Mouse (Mus musculus): ENCODE results near the gene Dennd1b. TPM values are rescaled to one million over a fixed set of nuclear protein-coding genes. Genes with fewer than 3 reads are reported as not detected.

Dennd1b gene
- total RNA-seq, 2 experiments from 2014 or later: 23.0 to 23.2 TPM

DNA sequence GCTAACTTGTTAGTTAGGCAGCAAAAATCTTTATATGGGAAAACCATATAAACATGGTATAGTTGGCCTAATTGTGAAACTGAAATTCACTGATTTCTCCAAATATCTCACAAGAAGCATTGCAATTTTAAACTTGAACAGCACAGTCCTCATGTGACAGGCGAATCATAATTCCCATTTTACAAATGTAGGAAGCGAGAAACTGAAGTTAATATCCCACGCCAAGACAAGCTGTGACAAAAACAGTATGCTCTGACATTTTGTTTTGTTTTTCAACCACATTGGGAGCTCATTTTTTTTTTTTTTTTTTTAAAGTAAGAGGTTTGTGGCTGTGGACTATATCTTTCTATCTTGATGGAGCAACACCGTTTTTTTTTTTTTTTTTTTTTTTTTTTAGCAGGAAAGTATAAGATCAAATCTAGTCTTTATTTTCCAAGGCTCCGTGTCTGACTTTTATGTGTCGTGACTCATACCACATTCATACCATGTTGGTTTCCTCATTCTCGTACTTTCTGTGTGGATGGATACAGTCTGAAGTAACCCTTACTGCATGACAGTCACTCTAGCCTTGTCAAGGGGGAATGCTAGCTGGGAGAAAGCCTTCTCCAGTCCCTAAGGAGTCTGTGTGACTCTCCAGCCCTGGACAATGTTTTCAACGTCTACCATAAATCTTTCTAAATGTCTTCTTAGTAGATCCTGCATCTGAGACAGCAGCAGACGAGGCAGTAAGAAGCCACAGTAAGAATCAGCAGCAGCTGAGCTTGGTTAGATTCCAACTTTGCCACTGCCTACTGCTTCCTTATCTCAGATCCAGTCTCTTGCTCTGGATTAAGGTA lies 751 bp upstream of the Dennd1b start:
- DNase-seq (ENCODE audit: low spot score in 2 of 2): peak in 1 of 2 experiments; percentile 37

DNA sequence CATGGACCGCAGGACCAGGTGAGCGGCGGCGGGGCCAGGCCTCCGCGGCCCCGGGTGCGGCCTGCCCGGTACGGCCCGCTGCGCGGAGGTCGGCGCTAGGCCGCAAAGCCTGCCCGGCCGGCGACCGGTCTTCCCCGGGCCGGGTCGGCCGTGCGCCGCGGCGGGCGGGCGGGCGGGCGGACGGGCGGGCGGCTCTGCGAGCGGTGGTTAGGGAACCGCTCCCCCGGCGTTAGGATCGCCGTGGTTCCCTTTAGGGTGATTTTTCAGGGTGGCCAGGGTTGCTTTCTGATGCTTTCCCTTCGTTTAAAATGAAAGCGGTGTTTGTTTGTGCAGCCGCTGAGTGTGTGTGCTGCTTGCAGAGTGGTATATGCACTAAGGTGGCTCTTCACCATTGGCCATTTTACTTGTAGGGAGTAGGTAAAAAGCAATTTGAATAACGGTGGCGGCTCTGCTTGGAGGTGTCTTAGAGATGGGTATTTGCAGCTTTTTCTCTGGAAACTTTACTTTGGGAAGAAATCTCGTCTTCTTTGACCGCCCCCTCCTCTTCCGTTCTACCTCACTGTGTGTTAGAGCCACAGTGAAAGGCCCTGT lies 728 bp downstream of the Dennd1b start:
- peak in 1 of 2 experiments; percentile 39 for DNase-seq (ENCODE audit: low spot score in 2 of 2)

DNA sequence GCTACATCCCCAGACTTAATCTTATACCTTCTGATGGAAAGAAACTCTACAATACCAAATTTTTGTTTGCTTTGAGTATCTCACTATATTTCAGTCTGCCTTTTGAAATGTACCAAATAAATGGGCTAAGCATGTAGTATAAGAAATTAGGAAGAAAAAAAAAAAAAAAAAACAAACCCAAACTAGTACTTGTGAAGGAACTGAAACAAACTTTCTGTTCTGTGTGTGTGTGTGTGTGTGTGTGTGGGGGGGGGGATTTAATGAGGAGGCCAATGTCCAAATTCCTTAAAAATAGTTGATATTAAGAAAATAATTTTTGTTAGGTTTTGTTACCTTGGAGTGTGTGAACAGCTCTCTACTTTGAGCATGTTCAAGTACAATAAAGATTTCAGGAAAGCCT lies 1.8 kb downstream of the Dennd1b start:
- no peak for DNase-seq (ENCODE audit: low spot score in 2 of 2)

DNA sequence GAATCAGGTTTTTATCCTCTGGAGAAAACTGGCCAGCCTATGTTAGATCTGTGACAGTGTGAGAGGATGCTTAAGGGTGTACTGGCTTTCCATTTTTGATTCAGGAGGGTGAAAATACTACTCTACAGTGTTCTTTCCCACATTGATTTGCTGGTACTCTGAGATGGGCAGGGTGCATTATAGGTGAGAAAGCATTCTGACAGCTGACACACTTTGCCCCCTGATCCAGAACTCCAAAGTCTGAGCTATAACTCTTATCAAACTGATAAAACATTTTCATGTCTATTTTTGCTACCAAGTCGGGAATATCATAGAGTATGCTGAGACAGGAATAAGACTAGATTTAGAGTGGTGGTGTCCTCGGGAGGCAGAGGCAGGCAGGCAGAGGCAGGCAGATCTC lies 2.3 kb downstream of the Dennd1b start:
- no peak for DNase-seq (ENCODE audit: low spot score in 2 of 2)

DNA sequence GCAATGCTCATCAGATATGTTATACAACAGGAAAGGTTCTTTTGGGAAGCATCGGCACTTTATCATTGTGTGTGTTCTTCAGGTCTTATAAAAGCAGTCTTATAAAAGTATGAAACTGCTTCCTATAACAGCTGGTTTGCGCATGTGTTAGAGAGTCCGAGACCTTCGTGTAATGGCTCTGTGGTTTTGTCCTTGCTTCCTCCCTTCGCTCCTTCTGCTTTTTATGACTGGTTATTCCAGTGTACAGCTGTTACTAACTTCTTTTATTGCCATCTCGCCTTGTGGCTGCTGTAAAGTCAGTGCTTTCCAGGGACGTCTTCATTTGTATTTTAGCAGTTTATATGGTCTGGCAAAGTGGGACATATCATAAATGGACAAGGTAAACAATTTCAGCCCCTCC lies 4.2 kb downstream of the Dennd1b start:
- DNase-seq (ENCODE audit: low spot score in 2 of 2): no peak

DNA sequence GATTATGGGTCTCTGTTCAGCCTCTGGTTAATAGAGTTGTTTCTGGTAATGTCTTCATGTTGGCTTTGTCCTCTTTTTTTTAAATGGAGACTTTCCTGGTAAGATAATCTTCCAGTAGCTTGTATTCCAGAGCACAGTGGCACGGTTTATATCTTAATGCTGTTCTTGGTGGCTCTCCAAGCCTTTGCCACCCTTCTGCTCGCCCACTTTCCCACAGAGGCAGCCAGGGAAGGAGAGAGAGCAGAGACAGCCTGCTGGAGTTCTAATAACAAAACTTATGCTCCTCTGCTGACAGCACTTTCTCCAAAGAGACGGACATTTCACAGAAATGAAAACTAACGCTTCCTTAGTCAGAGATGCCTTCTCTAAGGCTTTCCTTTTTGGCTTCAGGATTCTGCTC lies 6.8 kb downstream of the Dennd1b start:
- DNase-seq (ENCODE audit: low spot score in 2 of 2): no peak

DNA sequence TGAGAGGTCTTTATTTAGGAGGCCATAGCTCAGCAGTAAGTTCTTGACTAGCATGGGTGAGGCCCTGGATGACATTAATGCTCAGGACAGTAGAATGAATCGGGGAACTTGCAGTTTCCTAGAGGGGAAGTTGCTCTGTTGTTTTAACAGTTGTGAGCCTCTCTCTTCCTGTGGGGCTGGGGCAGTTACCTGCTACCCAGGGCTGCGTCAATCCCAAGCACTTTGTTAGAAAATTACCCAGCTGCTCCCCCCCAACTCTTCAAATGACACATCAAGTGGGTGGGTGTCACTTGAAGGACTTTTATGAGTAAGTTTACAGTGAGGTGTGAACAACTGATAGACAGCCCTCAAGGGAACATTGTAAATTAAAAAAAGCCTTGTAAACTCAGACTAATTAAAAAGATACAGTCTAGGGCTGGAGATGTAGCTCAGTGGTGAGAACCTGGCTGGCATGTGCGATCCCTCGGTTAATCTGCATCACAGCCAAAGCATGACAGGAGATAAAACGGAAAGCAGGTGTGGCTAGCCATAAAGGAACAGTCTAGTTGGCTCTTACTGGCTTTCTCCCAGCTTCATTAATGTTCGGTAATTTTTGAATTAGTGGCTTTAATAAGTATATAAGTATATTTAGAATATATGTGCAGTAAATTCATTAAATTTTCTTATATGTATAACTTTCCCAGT lies 10.4 kb downstream of the Dennd1b start:
- no peak for DNase-seq (ENCODE audit: low spot score in 2 of 2)

DNA sequence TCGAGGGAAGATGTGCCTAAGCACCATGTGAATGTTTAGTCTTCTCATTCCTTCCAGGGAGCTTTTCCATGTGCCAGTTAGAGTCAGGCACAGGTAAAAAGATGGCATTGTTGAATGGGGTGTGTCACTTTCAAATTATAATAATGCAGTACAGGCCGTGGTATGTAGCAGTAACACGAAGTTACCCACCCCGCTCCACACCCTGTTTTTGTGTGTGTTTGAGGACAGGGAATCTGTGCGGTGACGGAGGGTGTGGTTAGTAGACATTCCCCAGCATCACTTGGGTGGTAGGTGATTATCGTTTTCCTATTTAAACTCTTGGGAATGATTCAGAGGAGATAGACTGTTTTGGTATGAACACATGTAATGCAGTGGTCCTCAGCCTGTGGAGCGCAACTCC lies 11.6 kb downstream of the Dennd1b start:
- DNase-seq (ENCODE audit: low spot score in 2 of 2): no peak

DNA sequence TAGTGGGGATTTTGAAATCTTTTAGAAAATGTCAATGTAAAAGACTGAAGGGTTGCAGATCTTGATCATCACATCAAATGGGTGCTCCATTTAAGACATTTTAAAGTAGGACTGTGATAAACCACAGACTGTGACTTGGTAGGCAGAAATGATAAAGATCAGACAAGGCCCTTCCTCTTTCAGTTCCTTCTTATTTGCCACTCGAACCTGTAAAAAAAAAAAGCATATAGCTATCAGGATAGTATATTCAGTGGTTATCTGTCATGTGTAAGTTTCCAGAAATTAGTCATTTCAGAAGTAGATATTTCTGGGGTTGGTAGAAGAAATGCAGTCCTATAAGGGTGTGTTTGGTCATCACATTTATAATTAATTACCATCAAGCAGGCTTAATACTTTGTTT lies 12.7 kb downstream of the Dennd1b start:
- DNase-seq (ENCODE audit: low spot score in 2 of 2): no peak

DNA sequence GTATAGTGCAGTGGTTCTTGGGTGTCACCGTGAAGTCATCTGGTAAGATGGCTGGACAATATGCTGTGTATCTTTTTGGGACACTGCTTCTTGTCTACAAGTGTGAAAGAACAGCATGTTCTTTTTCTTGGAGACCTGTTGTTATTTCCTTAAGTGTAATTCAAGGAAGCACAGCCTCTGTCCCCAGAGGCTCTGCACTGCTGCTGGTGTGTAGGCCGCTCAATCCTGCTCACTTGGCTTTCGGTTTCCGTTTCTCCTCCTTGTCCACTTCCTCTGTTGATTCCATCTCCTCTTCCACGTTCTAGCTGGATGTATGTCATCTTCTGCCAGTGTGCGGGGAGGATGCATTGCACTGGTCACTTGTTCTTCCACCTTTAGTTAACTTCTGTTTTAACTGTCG lies 19.0 kb downstream of the Dennd1b start:
- no peak for DNase-seq (ENCODE audit: low spot score in 2 of 2)

DNA sequence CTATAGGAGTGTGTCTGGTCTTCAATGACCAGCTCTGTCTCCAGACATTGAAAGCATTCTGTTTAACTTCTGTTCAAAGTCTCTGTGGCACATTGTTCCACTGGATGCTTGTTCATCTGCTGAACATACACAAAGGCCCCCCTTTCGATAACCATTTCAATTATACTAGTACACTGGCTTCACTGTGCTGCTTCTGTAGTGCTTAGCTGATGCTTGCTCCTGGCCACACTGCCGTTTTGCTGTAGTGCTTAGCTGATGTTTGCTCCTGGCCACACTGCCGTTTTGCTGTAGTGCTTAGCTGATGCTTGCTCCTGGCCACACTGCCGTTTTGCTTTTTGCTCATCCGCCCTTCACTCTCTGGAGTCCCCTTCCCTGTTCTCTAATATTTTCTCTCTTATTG lies 19.4 kb downstream of the Dennd1b start:
- no peak for DNase-seq (ENCODE audit: low spot score in 2 of 2)

DNA sequence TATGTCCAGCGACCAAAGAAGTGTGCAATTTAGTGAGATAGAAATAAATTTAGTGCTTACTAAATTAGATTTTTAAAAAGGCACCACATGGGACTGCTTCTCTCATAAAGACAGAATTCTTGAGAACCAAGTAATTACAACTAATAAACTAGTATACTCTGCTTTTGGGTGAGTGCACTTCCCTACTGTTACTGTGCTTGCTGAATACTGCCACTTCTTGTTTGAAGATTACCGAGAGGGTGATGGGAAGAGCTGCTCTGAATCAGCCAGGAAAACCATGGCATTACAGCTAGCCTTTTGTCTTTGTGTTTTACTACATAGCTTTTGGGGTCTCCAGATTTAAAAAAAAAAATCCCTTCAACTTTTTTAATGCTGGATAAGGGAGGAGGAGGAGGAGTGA lies 19.8 kb downstream of the Dennd1b start:
- DNase-seq (ENCODE audit: low spot score in 2 of 2): no peak

DNA sequence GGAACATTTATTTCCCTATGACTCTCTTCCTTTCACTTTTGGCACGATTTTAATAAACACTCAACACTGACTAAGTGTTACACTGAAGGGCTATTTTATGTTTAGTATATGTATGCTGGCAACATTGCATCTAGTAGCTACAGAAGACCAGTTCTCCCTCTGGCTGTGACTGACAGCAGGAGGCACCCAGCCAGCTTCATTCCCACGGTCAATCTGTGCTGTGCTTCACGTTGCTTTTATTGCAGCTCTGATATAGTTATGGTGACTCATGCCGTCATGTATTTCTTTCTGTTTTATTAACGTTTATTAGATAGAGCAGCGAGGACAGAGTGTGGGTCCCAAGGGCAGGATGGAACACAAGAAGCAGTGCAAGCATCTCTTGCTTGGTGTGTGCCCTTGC lies 20.2 kb downstream of the Dennd1b start:
- no peak for DNase-seq (ENCODE audit: low spot score in 2 of 2)

DNA sequence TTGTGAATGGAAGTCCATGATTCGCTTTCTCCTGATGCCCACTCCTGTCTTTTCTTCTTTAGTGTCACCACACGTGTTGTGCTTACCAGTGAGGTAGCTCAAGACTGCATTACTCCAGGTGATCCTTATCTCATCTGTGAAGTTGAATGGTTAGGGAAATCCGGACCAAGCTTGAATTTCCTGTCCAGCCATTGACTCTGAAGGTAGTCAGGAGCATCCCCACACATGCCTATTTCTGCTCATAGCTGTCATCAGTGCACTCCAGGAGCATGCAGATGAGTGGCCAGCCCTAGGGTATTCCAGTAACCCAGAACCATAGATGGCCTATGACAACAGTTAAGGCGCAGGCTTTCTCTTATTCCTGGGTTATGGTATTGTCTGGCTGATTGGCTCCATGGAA lies 20.9 kb downstream of the Dennd1b start:
- DNase-seq (ENCODE audit: low spot score in 2 of 2): no peak

DNA sequence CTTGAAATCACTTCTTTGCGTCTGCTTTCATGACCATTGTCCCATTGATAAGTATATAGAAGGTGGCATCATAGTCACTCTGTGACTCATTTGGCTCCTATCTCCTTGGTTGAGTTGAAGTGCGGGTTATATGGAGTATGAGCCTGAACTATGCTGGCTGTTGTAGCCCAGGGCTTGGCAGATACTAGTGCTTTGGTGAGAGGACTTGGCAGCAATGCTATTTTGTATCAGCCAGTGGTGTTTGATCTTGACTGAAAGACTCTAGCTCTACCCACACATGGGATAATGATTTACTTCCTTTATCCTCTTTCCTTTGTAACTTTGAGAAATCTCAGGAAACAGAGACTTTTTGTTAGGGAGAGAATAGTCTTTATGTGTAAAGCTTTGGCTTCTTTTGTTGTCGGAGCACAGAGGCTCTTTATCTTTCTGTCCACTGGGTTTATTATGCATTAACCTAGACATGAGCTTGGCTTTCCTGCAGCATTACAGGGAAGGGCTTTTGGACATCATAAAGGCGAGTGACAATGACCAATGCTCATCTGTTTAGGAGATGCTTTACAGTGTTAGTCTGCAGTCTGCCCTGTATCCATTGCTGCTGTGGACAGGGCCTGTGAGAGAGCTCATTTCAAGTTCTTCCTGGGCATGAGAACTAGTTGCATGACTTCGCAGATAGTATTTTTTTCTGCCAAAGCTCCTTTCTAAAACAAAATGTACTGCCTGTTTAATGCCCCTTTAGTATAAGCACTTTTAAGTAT lies 29.3 kb downstream of the Dennd1b start:
- no peak for DNase-seq (ENCODE audit: low spot score in 2 of 2)

DNA sequence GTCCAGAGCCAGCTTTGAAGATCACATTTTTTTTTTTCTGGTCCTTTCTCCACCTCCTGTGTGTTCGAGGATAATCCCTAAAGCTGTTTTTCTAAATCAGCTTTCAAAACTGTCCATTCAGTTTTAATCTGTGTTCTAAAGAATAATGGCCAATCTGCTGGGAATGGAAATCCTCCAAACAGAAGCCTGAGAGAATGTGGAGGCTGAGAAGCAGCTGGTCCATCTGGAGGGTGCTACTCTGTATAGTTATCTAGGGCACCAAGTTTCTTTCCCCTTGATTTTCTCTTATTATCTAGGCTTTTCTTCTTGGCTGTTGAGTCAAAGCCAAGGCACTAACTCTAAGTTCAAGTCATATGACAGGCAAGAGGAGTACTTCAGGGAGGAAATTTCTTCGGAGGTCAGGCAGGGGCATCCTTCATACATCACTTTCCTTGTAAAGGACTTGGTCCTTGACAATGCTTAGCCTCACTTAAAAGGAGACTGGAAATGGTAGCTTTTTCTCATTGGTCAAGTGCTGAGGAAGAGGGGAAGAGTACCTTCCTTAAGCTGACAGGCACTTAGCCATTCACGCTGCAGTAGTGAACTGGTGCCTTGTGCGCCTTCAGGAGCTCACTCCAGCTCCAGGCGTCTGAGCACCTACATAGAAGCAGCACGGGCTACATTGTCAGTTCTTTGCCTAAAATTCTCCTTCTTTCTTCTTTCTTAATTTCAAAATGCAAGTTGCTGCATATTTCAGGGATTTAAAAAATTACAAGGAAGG lies 32.6 kb downstream of the Dennd1b start:
- DNase-seq (ENCODE audit: low spot score in 2 of 2): no peak

DNA sequence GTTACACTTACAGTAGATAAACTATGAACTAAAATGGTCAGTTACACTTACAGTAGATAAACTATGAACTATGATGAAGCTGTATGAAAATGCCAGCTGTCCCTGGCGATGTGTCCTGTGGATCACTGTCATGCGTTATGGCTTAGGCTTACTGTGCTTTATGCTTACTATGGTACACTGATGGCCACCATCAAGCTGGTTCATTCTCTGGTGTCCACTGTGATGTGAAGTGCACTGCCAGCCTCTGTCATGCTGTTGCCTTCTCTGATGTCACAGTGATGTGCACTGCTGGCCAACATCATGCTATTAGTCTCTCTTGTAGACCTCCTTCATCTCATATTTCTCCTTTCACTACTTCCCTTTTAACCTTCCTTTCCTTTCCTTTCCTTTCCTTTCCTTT lies 33.4 kb downstream of the Dennd1b start:
- no peak for DNase-seq (ENCODE audit: low spot score in 2 of 2)

DNA sequence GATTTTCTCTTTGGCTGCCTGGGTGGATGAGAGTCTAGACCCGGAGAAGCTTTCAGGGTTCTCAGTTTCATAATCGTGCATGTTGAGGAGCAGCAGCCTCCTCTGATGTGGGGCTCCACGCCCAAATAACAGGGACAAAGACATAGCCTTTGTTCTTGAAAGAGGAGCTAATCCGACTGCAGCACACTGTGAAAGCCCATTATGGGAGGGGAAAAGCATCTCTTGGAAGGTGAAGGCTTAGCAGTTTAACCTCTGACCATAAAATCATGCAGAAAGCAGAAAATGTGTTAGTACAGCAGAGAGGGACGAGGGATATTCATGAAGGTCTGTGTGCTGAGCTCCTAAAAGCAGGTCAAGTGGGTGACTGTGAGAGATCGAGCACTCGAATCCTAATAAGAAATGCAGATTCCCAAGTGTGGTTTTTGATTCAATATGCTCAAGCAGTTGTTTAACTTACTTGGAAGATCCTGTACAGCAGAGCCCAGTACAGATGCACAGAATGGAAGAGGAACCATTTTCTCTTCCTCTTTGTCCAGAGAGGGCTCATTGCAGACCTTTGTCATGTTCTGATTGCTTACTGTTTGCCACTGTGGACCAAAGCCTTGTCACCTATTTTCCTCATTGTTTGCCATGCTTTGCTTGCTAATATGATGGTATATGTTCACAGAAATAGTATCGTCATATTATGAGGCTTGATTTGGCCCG lies 37.6 kb downstream of the Dennd1b start:
- no peak for DNase-seq (ENCODE audit: low spot score in 2 of 2)

DNA sequence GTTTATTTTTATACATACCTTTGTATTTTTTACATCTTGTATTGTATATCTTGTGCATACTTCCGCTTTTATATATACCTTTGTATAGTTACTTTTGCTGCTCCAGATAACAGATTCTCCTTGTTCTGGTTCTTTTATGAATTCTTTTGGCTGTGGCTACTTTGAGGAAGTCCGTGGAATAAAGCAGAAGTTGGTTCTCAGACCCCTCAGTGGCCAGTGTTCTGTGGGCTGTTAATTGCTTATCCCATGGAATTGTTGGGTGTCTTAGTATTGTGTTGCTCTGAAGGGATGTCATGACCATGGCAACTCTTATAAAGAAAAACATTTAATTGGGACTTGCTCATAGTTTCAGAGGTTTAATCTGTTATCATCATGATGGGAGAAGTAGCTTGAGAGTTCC lies 40.3 kb downstream of the Dennd1b start:
- DNase-seq (ENCODE audit: low spot score in 2 of 2): no peak

DNA sequence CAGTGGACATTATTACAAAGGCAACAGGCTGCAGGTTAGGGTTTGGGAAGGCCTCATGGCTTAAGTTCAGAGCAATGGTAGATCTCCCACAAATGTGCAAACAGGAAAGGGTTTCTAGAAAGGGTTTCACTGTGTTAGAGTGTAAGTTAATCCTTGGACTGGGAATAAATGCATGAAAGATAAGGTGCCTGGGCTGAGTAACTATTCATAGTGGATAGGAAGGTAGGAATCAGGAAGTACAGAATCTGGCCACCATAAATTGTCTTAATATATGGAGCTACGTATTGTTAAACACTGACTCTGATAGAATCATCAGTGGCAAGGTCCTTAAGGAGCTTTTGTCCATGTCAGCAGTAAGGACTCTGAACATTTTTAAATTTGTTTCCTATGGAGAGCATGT lies 42.8 kb downstream of the Dennd1b start:
- no peak for DNase-seq (ENCODE audit: low spot score in 2 of 2)

All from adrenal gland, adult 18-20 months (tissue).